Mouse (Mus musculus): ENCODE data around the gene Gm3404. TPM values are rescaled to one million over a fixed set of nuclear protein-coding genes. Genes with fewer than 3 reads are reported as not detected.
A peak's percentile ranks its signal among the peaks of the same experiment; 100 is the strongest.
"Not testable (repeated sequence)": the region's sequence is repeated elsewhere in the genome, so short reads cannot be mapped to it uniquely, and the experiment has no call there.

Gene Gm3404
- not detected in 2 replicates for polyA plus RNA-seq (2012; rRNA removed)

GRCm38 (mm10) chr5:146525501-146525900, at the start of gene Gm3404:
Gene Gm3404 (plus strand): TSS chr5:146525801.
- DNase-seq (ENCODE audit: low read depth), result not testable (repeated sequence)

DNA sequence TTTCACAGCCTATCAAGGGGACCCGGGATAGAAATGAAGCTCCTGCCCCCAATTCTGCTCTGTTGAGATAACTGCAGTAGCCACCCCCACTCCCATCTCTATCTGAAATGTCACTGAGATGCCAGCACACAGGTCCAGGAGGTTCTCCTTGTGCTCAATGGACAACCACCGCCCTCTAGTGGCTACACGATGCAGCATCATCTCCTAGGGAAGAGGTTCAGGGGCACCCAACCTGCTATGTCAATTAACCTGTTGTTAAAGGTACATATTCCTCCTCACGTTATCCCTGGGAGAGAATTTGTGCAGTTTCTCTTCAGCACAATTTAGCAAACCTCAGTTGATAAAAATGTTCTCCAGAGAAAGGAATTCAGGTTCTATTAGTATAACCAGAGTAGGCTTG, 46.0 kb upstream of the Gm3404 start:
- DNase-seq (ENCODE audit: low read depth), result peak; percentile 2

- not testable (repeated sequence) for DNase-seq (ENCODE audit: low read depth)
These were observed 43.9 kb upstream of the Gm3404 start, which contains the start of gene Gm6408 for GRCm38 (mm10) chr5:146481665-146482064. Gene Gm6408 (plus strand): TSS chr5:146481965.

DNA sequence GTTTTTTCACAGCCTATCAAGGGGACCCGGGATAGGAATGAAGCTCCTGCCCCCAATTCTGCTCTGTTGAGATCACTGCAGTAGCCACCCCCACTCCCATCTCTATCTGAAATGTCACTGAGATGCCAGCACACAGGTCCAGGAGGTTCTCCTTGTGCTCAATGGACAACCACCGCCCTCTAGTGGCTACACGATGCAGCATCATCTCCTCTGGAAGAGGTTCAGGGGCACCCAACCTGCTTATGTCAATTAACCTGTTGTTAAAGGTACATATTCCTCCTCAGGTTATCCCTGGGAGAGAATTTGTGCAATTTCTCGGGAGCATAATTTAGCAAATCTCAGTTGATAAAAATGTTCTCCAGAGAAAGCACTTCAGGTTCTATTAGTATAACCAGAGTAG, 36.6 kb upstream of the Gm3404 start:
- not testable (repeated sequence) for DNase-seq (ENCODE audit: low read depth)

- DNase-seq (ENCODE audit: low read depth), result not testable (repeated sequence)
These were observed 34.5 kb upstream of the Gm3404 start, which contains the start of gene Gm6370 for GRCm38 (mm10) chr5:146491063-146491462. Gene Gm6370 (plus strand): TSS chr5:146491363.

GRCm38 (mm10) chr5:146502099-146502498, 23.5 kb upstream of the Gm3404 start, which contains the start of gene 4930449I24Rik:
Gene 4930449I24Rik (plus strand): TSS chr5:146502399.
- DNase-seq (ENCODE audit: low read depth), result not testable (repeated sequence)

DNA sequence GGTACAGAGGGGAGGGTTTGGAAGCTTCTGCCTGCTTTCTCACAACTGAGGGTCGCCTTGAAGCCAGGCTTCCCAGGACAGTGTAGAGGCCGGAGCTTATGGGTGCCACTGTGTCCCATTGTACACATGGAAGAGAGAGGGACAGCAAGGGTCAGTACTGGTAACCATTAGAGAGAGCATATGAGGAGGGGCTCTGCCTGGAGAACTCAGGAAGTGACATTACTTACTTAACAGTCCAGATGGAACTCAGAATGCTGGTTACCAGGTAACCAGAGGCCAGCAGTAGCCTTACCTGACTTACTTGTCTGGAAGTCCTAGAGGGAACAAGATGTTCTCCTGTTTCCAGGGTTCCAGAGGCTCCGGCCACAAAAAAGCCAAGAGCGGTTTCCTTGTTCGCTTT, 11.8 kb upstream of the Gm3404 start, which contains the start of gene Gm3402:
Gene Gm3402 (plus strand): TSS at position 301 of the 400 bp plus-strand sequence.
- DNase-seq (ENCODE audit: low read depth), result not testable (repeated sequence)

GRCm38 (mm10) chr5:146537347-146537746, 11.7 kb downstream of the Gm3404 start, which contains the start of gene Gm3409:
Gene Gm3409 (plus strand): TSS chr5:146537647.
- DNase-seq (ENCODE audit: low read depth), result not testable (repeated sequence)

DNA sequence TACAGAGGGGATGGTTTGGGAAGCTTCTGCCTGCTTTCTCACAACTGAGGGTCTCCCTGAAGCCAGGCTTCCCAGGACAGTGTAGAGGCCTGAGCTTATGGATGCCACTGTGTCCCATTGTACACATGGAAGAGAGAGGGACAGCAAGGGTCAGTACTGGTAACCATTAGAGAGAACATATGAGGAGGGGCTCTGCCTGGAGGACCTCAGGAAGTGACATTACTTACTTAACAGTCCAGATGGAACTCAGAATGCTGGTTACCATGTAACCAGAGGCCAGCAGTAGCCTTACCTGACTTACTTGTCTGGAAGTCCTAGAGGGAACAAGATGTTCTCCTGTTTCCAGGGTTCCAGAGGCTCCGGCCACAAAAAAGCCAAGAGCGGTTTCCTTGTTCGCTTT, 30.2 kb downstream of the Gm3404 start, which contains the start of gene Gm3415:
Gene Gm3415 (plus strand): TSS at position 301 of the 400 bp plus-strand sequence.
- DNase-seq (ENCODE audit: low read depth), result not testable (repeated sequence)

- DNase-seq (ENCODE audit: low read depth), result no peak
These were observed 38.7 kb downstream of the Gm3404 start for GRCm38 (mm10) chr5:146564259-146564658.

GRCm38 (mm10) chr5:146567054-146567453, 41.5 kb downstream of the Gm3404 start:
- TF ChIP-seq CTCF (IDR thresholded peaks at IDR 0.05; ENCODE audit: borderline replicate concordance, extremely low read depth, insufficient read depth, insufficient read length), result peak; percentile 35; the same call in 1 of the 2 replicates
- TF ChIP-seq POLR2A (IDR thresholded peaks at IDR 0.05; ENCODE audit: borderline replicate concordance, extremely low read depth, insufficient read depth, insufficient read length, poor library complexity, severe bottlenecking), result no peak
- DNase-seq (ENCODE audit: low read depth), result peak; percentile 36

More at GRCm38 (mm10) chr5:146564259-146564658, 38.7 kb downstream of the Gm3404 start:
- TF ChIP-seq POLR2A (IDR thresholded peaks at IDR 0.05; ENCODE audit: borderline replicate concordance, extremely low read depth, insufficient read depth, insufficient read length, poor library complexity, severe bottlenecking) (no peak), CTCF (IDR thresholded peaks at IDR 0.05; ENCODE audit: borderline replicate concordance, extremely low read depth, insufficient read depth, insufficient read length) (no peak)

GRCm38 (mm10) chr5:146570179-146570578, 44.6 kb downstream of the Gm3404 start:
- not testable (repeated sequence) for DNase-seq (ENCODE audit: low read depth)

DNA sequence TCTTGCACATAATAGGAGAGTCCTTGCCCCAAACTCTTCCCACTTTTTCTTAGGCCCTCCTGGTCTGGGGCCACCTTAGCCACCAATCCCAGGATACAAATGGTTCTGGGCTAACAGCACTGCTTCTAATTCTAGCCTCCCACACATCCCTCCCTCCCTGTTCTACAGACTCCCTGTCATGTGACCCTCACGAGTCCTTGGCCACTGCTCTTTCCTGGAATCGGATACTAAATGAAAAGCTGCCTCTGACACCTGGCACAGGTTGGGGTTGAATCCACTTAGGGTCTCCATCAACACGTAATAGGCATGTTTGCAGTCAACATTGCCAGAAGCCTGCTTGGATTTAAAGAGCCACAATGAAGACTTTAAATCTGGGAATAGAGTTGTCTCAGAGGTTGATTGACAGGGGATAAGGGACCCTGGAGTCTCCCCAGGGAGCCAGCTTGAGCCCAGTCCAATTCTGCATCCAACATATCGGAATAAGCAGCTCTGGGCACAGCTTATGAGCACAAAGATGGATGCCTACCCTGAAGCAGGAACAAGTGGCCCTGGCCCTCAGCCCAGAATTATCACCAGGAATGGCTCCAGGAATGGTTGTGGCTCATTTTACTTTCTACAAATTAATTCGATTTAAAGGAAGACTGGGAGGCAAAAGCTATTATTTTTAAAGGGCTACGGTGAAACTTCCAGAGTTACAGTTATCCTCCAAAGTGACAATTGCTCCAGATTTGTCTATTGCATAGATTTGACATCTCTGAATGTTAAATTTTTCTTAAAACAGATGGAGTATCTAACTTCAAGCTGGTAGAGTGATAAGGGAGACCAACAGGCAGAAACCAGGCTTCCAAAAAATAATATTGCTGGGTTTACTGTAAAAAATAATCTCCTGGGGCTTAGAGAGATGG, 46.5 kb downstream of the Gm3404 start:
- peak; percentile 89 for DNase-seq (ENCODE audit: low read depth)

- DNase-seq (ENCODE audit: low read depth), result not testable (repeated sequence)
These were observed 47.1 kb downstream of the Gm3404 start for GRCm38 (mm10) chr5:146572735-146573042.

DNA sequence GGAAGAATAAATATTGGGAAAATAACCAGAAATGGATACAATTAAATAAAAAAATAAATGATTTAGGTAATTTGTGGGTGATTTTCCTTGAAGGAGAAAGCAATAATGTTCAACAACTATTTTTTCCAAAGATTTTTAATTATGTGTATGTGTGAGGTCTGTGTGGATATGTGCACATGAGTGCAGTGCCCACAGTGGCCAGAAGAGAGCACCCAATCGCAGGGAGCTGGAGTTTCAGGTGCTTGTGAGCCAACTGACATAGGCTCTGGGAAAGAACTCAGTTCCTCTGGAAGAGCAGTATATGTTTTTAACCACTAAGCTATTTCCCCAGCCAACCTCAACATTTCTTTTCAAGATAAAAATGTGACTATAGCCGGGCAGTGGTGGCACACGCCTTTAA, 51.1 kb downstream of the Gm3404 start:
- TF ChIP-seq CTCF (IDR thresholded peaks at IDR 0.05; ENCODE audit: borderline replicate concordance, extremely low read depth, insufficient read depth, insufficient read length) (0 out of 2 replicates have a peak, but pooled peaks have one; percentile 14), POLR2A (IDR thresholded peaks at IDR 0.05; ENCODE audit: borderline replicate concordance, extremely low read depth, insufficient read depth, insufficient read length, poor library complexity, severe bottlenecking) (no peak)
- DNase-seq (ENCODE audit: low read depth), result no peak

Other genes with a start within 250 kb of the Gm3404 start
- gene Wasf3, start 140.8 kb upstream of the Gm3404 start, polyA plus RNA-seq (2012; rRNA removed), result 19.8 and 35.7 TPM in 2 replicates
- gene Gm6408, start 43.8 kb upstream of the Gm3404 start, polyA plus RNA-seq (2012; rRNA removed), result 0.07 TPM in 1 of 2 replicates, not detected in the other
- not detected in 2 replicates for gene Gm6370, start 34.4 kb upstream of the Gm3404 start, polyA plus RNA-seq (2012; rRNA removed)
- gene 4930449I24Rik, start 23.4 kb upstream of the Gm3404 start, polyA plus RNA-seq (2012; rRNA removed), result not detected in 2 replicates
- not detected in 2 replicates for gene Gm3402, start 11.7 kb upstream of the Gm3404 start, polyA plus RNA-seq (2012; rRNA removed)
- gene Gm3409, start 11.8 kb downstream of the Gm3404 start, polyA plus RNA-seq (2012; rRNA removed), result not detected in 2 replicates
- gene Gm3415, start 30.3 kb downstream of the Gm3404 start, polyA plus RNA-seq (2012; rRNA removed), result not detected in 2 replicates
- 17.9 and 19.2 TPM in 2 replicates for gene Gpr12, start 59.4 kb downstream of the Gm3404 start, polyA plus RNA-seq (2012; rRNA removed)